Mouse (Mus musculus) olfactory bulb, adult 2 months (tissue): ENCODE data around the gene Ly6g5c. TPM values are rescaled to one million over a fixed set of nuclear protein-coding genes. Genes with fewer than 3 reads are reported as not detected.
"Not testable (repeated sequence)": the region's sequence is repeated elsewhere in the genome, so short reads cannot be mapped to it uniquely, and the experiment has no call there.

Experiments
- H3K27ac ChIP-seq: fragments of 200-500 bp; 2 replicates; pipeline ENCODE4 v1.5.1; 2012; ENCODE audit warnings: low read depth, low read length; ENCODE audit not compliant: insufficient read depth
- H3K4me1 ChIP-seq: fragments of 200-500 bp; 2 replicates; pipeline ENCODE4 v1.6.1; 2012; ENCODE audit warnings: low read length; ENCODE audit not compliant: control insufficient read depth, insufficient read depth
- H3K4me3 ChIP-seq: fragments of 200-500 bp; 2 replicates; pipeline ENCODE4 v1.5.1; 2012; ENCODE audit warnings: mild to moderate bottlenecking, low read depth, low read length, moderate library complexity; ENCODE audit not compliant: insufficient read depth
- CTCF ChIP-seq: fragments of 200-500 bp; IDR thresholded peaks from 2 replicates; pipeline ENCODE4 v1.5.1; 2012; ENCODE audit warnings: low read depth, mild to moderate bottlenecking, low read length, moderate library complexity; ENCODE audit not compliant: insufficient read depth
- POLR2A ChIP-seq: fragments of 200-500 bp; IDR thresholded peaks from 2 replicates; pipeline ENCODE4 v1.6.1; 2012; ENCODE audit warnings: mild to moderate bottlenecking, low read depth, low read length, moderate library complexity; ENCODE audit not compliant: insufficient read depth
- WGBS: fragments of 180-500 bp; shearing (Covaris S2); methylation state at CpG from one replicate; pipeline ENCODE4 v1.1.7; 2018; 5-methylcytosine and 5-hydroxymethylcytosine counted together
- polyA plus RNA-seq: library from polyadenylated mRNA; stranded (reverse); fragments of >200 nt; gene quantifications from 2 replicates; pipeline ENCODE4 v1.2.4, GENCODE M21; 2012; ENCODE audit warnings: low replicate concordance; ENCODE audit not compliant: missing spikeins, insufficient read depth, insufficient read length

Ly6g5c gene
- polyA plus RNA-seq, 1 experiment, result not detected

DNA sequence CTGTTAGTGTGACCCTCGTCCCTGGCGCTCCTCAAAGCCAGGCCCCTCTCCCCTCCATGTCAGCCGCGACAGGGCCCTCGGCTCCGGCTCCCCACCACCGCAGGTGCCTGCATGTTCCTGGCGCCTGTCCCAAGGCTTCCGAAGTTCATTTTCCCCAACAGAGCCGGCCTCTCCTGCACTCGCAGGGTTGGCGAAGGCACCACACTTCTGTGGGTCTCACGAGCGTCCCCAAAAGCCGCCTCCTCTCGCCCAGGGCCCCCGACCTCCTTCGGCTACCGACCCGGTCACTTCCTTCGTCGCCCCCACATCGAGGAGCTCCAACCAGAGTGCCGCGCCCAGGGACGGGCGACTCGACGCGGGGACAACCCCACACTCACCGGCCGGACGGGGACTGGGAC lies 12.7 kb downstream of the Ly6g5c start:
- Histone ChIP-seq H3K4me3 (peak overlapping the region; percentile 65), H3K4me1 (peaks cover 2% of the 10 kb centered on the region; the same call in 1 of the 2 replicates), H3K27ac (0 out of 2 replicates have a peak overlapping the region, but pooled peaks have one; percentile 6)
- no peak for TF ChIP-seq POLR2A
- TF ChIP-seq CTCF, result no peak
- WGBS, result under 1% methylated on average over 33 of the region's 33 CpGs

DNA sequence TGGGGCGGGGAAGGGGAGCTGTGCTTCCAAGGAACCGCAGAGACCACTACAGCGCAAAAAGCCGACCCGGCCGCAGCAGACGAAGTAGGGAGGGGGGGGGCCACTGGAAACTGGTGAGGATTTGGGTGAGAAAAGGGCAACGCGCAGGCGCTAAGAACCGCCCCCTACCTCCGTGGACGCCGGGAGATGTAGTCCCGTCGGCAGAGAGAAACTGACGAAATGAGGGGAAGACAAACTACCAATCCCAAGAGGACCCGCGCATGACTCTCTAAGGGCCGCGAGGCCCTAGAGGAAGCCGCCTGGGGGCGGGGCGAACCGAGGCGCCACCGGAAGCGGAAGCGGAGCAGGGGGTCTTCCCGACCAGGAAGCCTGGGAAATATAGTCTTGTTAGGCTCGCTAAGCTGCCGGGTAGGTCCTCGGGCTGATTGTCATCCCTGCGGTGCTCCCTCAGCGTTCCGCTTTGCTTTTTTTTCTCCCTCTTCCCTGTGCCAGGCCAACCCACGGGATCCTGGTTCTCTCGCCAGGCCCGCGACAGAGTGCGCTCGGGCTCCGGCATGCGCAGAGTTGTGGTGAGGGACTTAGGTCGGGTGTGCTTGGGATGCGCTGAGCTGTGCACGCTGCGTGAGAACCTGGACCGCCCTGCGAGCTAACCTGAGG lies 13.2 kb downstream of the Ly6g5c start, which contains the start of gene Gpank1:
TSS of gene Gpank1 (plus strand) at position 313 of the 657 bp plus-strand sequence.
- TF ChIP-seq CTCF (no peak), POLR2A (peak; percentile 37; the same call in 1 of the 2 replicates)
- H3K27ac ChIP-seq, result peak within 1 kb of the TSS; percentile 68
- peaks cover 2% of the 10 kb centered on the region; the same call in 1 of the 2 replicates for H3K4me1 ChIP-seq
- H3K4me3 ChIP-seq, result peak within 1 kb of the TSS; percentile 80
- WGBS, result under 1% methylated on average over 50 of the region's 50 CpGs

- Histone ChIP-seq H3K27ac (peak within 1 kb of the TSS; percentile 68), H3K4me1 (peaks cover 6% of the 10 kb centered on the region), H3K4me3 (peak within 1 kb of the TSS; percentile 80)
- WGBS, result 0% methylated on average over 19 of the region's 19 CpGs
- no peak for TF ChIP-seq CTCF
- TF ChIP-seq POLR2A, result no peak
Measured at GRCm38 (mm10) chr17:35121871-35122303, 13.8 kb downstream of the Ly6g5c start, which contains the start of gene Csnk2b. TSS of gene Csnk2b (minus strand) at chr17:35122053.

- H3K4me1 ChIP-seq, result peaks cover 17% of the 10 kb centered on the region
- H3K4me3 ChIP-seq, H3K27ac ChIP-seq: not testable (repeated sequence)
- 86% methylated on average over 9 of the region's 9 CpGs for WGBS
Measured at GRCm38 (mm10) chr17:35123287-35123686, 15.2 kb downstream of the Ly6g5c start.

- WGBS, result 90% methylated on average over 12 of the region's 12 CpGs
Measured at GRCm38 (mm10) chr17:35124261-35124896, 16.3 kb downstream of the Ly6g5c start.

DNA sequence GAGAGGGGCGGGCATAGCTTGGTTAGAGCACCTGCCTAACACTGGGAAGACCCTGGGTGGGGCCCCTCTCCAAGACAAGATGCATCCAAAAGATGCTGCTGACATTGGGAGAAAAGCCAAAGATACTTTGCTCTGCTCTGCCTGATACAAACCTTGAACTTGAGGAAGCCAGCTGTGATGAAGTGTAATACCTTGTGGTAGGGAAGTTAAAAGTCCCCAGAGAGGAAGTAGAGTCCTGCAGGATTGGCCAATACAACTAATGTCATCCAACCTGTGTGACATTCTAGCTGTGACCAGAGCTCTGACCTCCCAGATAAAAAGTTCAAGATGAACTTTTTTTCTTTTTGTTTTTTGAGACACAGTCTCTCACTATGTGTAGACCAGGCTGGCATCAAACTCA lies 17.0 kb downstream of the Ly6g5c start:
- TF ChIP-seq CTCF (no peak), POLR2A (no peak)
- Histone ChIP-seq H3K4me3 (no peak overlapping the region), H3K27ac (no peak overlapping the region), H3K4me1 (peaks cover 20% of the 10 kb centered on the region)
- WGBS, result 86% methylated on average over 1 of the region's 1 CpGs

More at GRCm38 (mm10) chr17:35124261-35124896, 16.3 kb downstream of the Ly6g5c start:
- H3K27ac ChIP-seq, H3K4me3 ChIP-seq: not testable (repeated sequence)
- peaks cover 20% of the 10 kb centered on the region for H3K4me1 ChIP-seq

- TF ChIP-seq CTCF (no peak), POLR2A (no peak)
- H3K4me3 ChIP-seq, result peak overlapping the region; percentile 77; the same call in 1 of the 2 replicates
- no peak overlapping the region for H3K27ac ChIP-seq
- 35% methylated on average over 6 of the region's 6 CpGs for WGBS
- peaks cover 20% of the 10 kb centered on the region for H3K4me1 ChIP-seq
Measured at GRCm38 (mm10) chr17:35125578-35125977, 17.5 kb downstream of the Ly6g5c start.

- Histone ChIP-seq H3K4me3 (peak within 1 kb of the TSS; percentile 77), H3K27ac (peak within 1 kb of the TSS; percentile 82), H3K4me1 (peaks cover 20% of the 10 kb centered on the region)
- under 1% methylated on average over 36 of the region's 36 CpGs for WGBS
- no peak for TF ChIP-seq CTCF
- peak; percentile 92 for TF ChIP-seq POLR2A
Measured at GRCm38 (mm10) chr17:35126206-35126611, 18.1 kb downstream of the Ly6g5c start, which contains the start of gene D17H6S53E. TSS of gene D17H6S53E (plus strand) at chr17:35126373.

DNA sequence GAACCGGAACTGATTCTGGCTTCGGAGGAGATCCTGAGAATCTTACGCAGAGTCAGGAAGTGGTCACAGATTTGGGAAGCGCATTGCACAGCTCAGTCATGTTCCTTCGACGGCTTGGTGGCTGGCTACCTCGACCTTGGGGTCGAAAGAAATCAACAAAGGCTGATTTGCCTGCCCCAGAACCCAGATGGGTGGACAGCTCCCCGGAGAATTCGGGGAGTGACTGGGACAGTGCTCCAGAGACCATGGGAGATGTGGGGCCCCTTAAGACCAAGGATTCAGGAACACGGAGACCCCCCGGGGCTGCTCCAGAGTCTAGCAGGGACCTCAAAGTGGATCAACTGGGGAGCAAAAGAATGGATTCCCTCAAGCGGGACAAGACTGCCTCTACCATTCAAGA lies 18.9 kb downstream of the Ly6g5c start:
- 66% methylated on average over 13 of the region's 13 CpGs for WGBS
- Histone ChIP-seq H3K4me1 (peaks cover 20% of the 10 kb centered on the region), H3K4me3 (peak overlapping the region; percentile 77), H3K27ac (no peak overlapping the region; the same call in 1 of the 2 replicates)
- TF ChIP-seq POLR2A (no peak), CTCF (no peak)
